Mouse (Mus musculus) heart, adult 2 months (tissue): ENCODE measurements around the gene Sult6b2. TPM values are rescaled to one million over a fixed set of nuclear protein-coding genes. Genes with fewer than 3 reads are reported as not detected.

ENCODE experiments used
- DNase-seq, 2 experiments: peaks; one replicate each; pipeline ENCODE4 v3.0.0; 2021
- H3K27ac ChIP-seq: fragments of 200-600 bp; 2 replicates; pipeline ENCODE4 v1.8.1; 2022
- H3K27me3 ChIP-seq: fragments of 200-500 bp; 2 replicates; pipeline ENCODE4 v1.6.1; 2012; ENCODE audit warnings: mild to moderate bottlenecking, low read length, inconsistent platforms, mixed read lengths; ENCODE audit not compliant: control insufficient read depth, insufficient read depth
- H3K36me3 ChIP-seq: fragments of 200-500 bp; 2 replicates; pipeline ENCODE4 v1.6.1; 2012; ENCODE audit warnings: low read length, inconsistent platforms; ENCODE audit not compliant: control insufficient read depth, insufficient read depth
- H3K4me1 ChIP-seq: fragments of 200-500 bp; 2 replicates; pipeline ENCODE4 v1.6.1; 2011; ENCODE audit warnings: low read length; ENCODE audit not compliant: control insufficient read depth, insufficient read depth
- H3K4me3 ChIP-seq: fragments of 200-600 bp; 2 replicates; pipeline ENCODE4 v1.8.1; 2022
- H3K79me2 ChIP-seq: fragments of 200-500 bp; replicated peaks from 2 replicates; pipeline ENCODE4 v1.6.1; 2012; ENCODE audit warnings: mild to moderate bottlenecking, inconsistent platforms, low read length, moderate library complexity, mixed read lengths; ENCODE audit not compliant: control insufficient read depth, insufficient read depth
- H3K9ac ChIP-seq: fragments of 200-500 bp; 2 replicates; pipeline ENCODE4 v1.6.1; 2012; ENCODE audit warnings: low read depth, mild to moderate bottlenecking, control low read depth, inconsistent platforms, low read length, mixed read lengths
- CTCF ChIP-seq: fragments of 200-600 bp; IDR thresholded peaks from 2 replicates; pipeline ENCODE4 v1.8.1; 2022; ENCODE audit warnings: antibody characterized with exemption, mild to moderate bottlenecking, moderate library complexity
- EP300 ChIP-seq: fragments of 200-500 bp; IDR thresholded peaks from 2 replicates; pipeline ENCODE4 v1.6.1; 2011; ENCODE audit warnings: low read depth, low read length, control low read depth; ENCODE audit not compliant: insufficient read depth
- POLR2A ChIP-seq: fragments of 200-500 bp; IDR thresholded peaks from 2 replicates; pipeline ENCODE4 v1.6.1; 2011; ENCODE audit warnings: mild to moderate bottlenecking, low read depth, low read length, control low read depth; ENCODE audit not compliant: insufficient read depth
- WGBS: fragments of 180-500 bp; shearing (Covaris S2); methylation state at CpG from one replicate; pipeline ENCODE4 v1.1.7; 2018; 5-methylcytosine and 5-hydroxymethylcytosine counted together
- intact Hi-C: fragments of 180-260 bp; cut with DNase I; formaldehyde crosslinking; loops from one replicate; pipeline ENCODE4 v1.15.1; 2025
- polyA plus RNA-seq: library from polyadenylated mRNA; depleted of rRNA; stranded (reverse); fragments of >200 nt; gene quantifications from 2 replicates; pipeline ENCODE4 v1.2.3, GENCODE M21; 2012
- total RNA-seq, 2 experiments: library from RNA; stranded (reverse); gene quantifications; 2 replicates each; pipeline ENCODE4 v1.2.3; 2021

The Sult6b2 gene
- total and polyA plus RNA-seq, 3 experiments, result 0.12 TPM; not detected in 2

- Histone ChIP-seq H3K27ac (no peak overlapping the region), H3K4me1 (no peaks in the 10 kb centered on the region), H3K36me3 (no peaks in the 10 kb centered on the region), H3K79me2 (no peaks in the 10 kb centered on the region), H3K9ac (no peak overlapping the region), H3K27me3 (no peaks in the 10 kb centered on the region), H3K4me3 (no peak overlapping the region)
- TF ChIP-seq POLR2A, result no peak
- no peak for TF ChIP-seq CTCF
- no peak for TF ChIP-seq EP300
- intact Hi-C loops, result no loop called here
- WGBS, result 90% methylated on average over 9 of the region's 9 CpGs
- no peak for DNase-seq
Measured at GRCm38 (mm10) chr6:142798837-142799236, 5.5 kb downstream of the Sult6b2 start.

GRCm38 (mm10) chr6:142797996-142798395, 6.3 kb downstream of the Sult6b2 start:
- Histone ChIP-seq H3K9ac (no peak overlapping the region), H3K27me3 (no peaks in the 10 kb centered on the region), H3K36me3 (no peaks in the 10 kb centered on the region), H3K4me1 (no peaks in the 10 kb centered on the region), H3K79me2 (no peaks in the 10 kb centered on the region), H3K27ac (no peak overlapping the region), H3K4me3 (no peak overlapping the region)
- 74% methylated on average over 1 of the region's 1 CpGs for WGBS
- intact Hi-C loops, result no loop called here
- DNase-seq, result no peak
- no peak for TF ChIP-seq EP300
- no peak for TF ChIP-seq CTCF
- no peak for TF ChIP-seq POLR2A

GRCm38 (mm10) chr6:142795655-142796441, 8.5 kb downstream of the Sult6b2 start:
- Histone ChIP-seq H3K9ac (no peak overlapping the region), H3K27ac (no peak overlapping the region), H3K79me2 (no peaks in the 10 kb centered on the region), H3K4me1 (no peaks in the 10 kb centered on the region), H3K4me3 (no peak overlapping the region), H3K27me3 (no peaks in the 10 kb centered on the region), H3K36me3 (no peaks in the 10 kb centered on the region)
- TF ChIP-seq CTCF (no peak), EP300 (no peak), POLR2A (no peak)
- intact Hi-C loops, result no loop called here
- 76% methylated on average over 15 of the region's 15 CpGs for WGBS
- DNase-seq, result no peak

- H3K4me3 ChIP-seq, result no peak overlapping the region
- no peaks in the 10 kb centered on the region for H3K79me2 ChIP-seq
- H3K36me3 ChIP-seq, result no peaks in the 10 kb centered on the region
- no peak overlapping the region for H3K27ac ChIP-seq
- no peak for DNase-seq
- H3K9ac ChIP-seq, result no peak overlapping the region
- no peaks in the 10 kb centered on the region for H3K27me3 ChIP-seq
- TF ChIP-seq POLR2A (no peak), CTCF (no peak), EP300 (no peak)
- WGBS, result 80% methylated on average over 9 of the region's 9 CpGs
- intact Hi-C loops, result no loop called here
- no peaks in the 10 kb centered on the region for H3K4me1 ChIP-seq
Measured at GRCm38 (mm10) chr6:142795087-142795486, 9.2 kb downstream of the Sult6b2 start.

GRCm38 (mm10) chr6:142793468-142793867, 10.8 kb downstream of the Sult6b2 start:
- WGBS, result 68% methylated on average over 7 of the region's 7 CpGs
- H3K27ac ChIP-seq, result no peak overlapping the region
- no peak overlapping the region for H3K9ac ChIP-seq
- intact Hi-C loops, result no loop called here
- no peak for TF ChIP-seq POLR2A
- TF ChIP-seq EP300, result no peak
- TF ChIP-seq CTCF, result no peak
- H3K79me2 ChIP-seq, result no peaks in the 10 kb centered on the region
- H3K27me3 ChIP-seq, result no peaks in the 10 kb centered on the region
- H3K4me1 ChIP-seq, result no peaks in the 10 kb centered on the region
- H3K4me3 ChIP-seq, result no peak overlapping the region
- no peaks in the 10 kb centered on the region for H3K36me3 ChIP-seq
- no peak for DNase-seq

GRCm38 (mm10) chr6:142792241-142792968, 11.9 kb downstream of the Sult6b2 start:
- TF ChIP-seq EP300 (no peak), POLR2A (no peak)
- no peaks in the 10 kb centered on the region for H3K36me3 ChIP-seq
- no peak for DNase-seq
- H3K27ac ChIP-seq, result no peak overlapping the region
- H3K79me2 ChIP-seq, result no peaks in the 10 kb centered on the region
- H3K27me3 ChIP-seq, result no peaks in the 10 kb centered on the region
- WGBS, result 30% methylated on average over 13 of the region's 13 CpGs
- no peak overlapping the region for H3K4me3 ChIP-seq
- no peaks in the 10 kb centered on the region for H3K4me1 ChIP-seq
- no peak overlapping the region for H3K9ac ChIP-seq
- intact Hi-C loops, result no loop called here
